Mouse (Mus musculus) naive thymus-derived CD4-positive, alpha-beta T cell, adult 2 months (primary cell): ENCODE measurements around the gene Cacnb4.

Experiments
- DNase-seq: peaks from one replicate; pipeline ENCODE4 v3.0.0-alpha.2; 2011; ENCODE audit warnings: low read depth

The Cacnb4 gene

GRCm38 (mm10) chr2:52603935-52604650 is 72.5 kb downstream of the Cacnb4 start:
- DNase-seq: no peak

- DNase-seq: no peak
These were observed 73.2 kb downstream of the Cacnb4 start for GRCm38 (mm10) chr2:52603421-52603820.

GRCm38 (mm10) chr2:52602921-52603320 is 73.7 kb downstream of the Cacnb4 start:
- DNase-seq: no peak

GRCm38 (mm10) chr2:52602228-52602627 is 74.4 kb downstream of the Cacnb4 start:
- DNase-seq: no peak

DNA sequence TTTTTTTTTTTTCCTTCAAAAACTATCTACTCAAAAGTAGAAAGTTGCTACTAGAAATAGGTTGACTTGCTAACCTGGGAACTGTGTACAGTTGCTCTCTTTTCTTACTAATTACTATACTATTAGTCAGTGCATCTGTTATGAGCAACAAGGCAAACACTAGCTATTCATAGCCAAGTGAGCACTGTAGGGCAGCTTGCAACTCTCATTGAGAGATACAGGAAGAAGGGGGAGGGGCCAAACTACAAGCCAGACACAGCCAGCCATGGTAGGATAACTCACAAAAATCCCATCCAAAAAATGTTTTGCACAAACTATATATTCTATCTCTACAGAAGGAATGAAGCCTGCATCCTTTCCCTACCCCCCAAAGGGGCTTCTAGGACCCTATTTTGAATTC is 79.1 kb downstream of the Cacnb4 start:
- DNase-seq: no peak

GRCm38 (mm10) chr2:52593814-52594213 is 82.8 kb downstream of the Cacnb4 start:
- no peak for DNase-seq

DNA sequence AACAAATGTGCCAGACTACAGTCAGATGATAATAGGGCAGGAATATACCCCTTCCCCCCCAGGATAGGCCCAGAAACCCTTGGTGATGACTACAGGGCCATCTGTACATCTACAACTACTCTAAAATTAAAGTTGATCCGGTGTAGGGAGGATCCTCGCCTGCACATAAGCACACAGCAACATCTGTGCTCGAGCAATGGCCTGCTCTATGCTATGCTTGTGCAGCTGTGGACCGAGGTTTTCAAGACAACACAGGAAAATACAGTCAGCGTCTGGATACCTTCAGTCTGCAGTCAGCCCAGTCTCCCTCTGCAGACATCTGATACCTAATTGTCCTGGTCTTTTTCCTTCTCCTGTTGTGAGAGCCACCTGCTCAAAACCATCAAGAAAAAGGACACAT is 83.4 kb downstream of the Cacnb4 start:
- no peak for DNase-seq

DNA sequence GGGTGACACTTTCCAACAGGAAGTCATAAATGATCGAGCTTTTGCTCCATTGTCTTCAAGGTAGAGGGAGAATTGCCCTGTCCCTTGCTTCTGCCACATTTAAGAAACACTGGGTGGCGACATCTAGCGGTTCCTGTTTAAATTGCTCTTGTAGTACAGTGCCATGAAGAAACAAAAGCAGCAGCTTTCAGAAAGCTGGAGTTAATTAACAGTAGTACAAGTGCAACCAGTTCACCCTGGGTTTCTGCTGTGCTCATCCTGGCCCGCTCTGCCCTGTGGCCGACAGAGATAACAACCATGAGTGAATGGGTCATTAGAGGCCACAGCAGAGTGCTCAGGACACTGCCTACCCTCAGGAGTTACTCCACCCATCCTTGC is 85.7 kb downstream of the Cacnb4 start:
- peak; percentile 86 for DNase-seq

- no peak for DNase-seq
These were observed 86.2 kb downstream of the Cacnb4 start for GRCm38 (mm10) chr2:52590340-52590969.

DNA sequence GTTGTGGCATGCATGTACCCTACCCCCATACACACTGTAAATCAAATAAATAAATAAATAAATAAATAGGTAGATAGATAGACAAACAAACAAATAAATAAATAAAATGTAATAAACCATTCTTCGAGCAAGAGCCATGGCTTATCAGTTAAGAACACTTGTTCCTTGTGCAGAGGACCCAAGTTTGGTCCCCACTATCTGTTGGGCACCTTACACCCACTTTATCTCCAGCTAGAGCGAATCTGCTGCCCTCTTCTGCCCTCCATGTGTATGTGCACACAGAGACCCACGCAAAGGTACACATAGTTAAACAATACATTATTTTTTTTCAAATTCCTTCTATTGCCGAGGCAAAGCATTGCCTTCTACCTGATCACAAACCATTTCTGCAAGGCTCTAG is 87.1 kb downstream of the Cacnb4 start:
- no peak for DNase-seq

DNA sequence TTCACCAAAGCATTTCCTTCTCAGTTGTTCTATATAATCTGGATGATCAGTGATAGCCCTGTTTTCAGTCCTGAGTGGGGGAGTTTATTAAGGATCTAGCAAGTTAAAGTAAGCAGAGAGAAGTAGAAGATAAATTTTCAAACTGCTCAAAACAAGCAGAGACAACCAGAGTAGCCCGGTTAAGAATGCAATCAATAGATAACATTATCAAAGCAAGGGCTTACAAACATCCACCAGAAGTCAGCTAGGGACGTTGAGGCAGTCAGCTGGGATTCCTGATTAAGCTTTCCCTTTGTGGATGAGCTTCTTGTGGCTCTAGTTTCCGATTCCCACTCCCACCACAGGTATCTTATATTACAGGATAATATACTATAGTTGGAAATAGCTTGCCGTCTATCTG is 91.2 kb downstream of the Cacnb4 start:
- no peak for DNase-seq

- no peak for DNase-seq
These were observed 95.4 kb downstream of the Cacnb4 start for GRCm38 (mm10) chr2:52581132-52581781.

DNA sequence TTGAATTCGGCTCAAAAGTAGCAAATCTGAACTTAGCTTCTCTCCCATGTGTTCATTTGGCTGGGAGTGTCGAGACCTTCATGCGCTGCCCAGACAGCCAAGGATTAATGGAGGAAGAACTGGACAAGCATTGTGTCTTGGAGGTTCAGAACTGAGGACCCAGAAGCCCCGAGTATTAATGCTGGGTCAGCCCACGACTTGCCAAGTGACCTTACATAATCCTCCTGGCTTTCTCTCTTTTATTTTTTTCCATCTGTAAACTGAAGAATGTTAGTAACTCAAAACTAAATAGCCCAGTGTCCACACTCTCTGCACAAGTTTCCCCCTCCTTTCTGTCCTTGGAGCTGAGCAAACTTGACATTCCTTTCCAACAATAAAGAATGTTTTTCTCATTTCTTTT is 95.9 kb downstream of the Cacnb4 start:
- DNase-seq: no peak

- no peak for DNase-seq
These were observed 97.8 kb downstream of the Cacnb4 start for GRCm38 (mm10) chr2:52578846-52579245.

GRCm38 (mm10) chr2:52577700-52578099 is 98.9 kb downstream of the Cacnb4 start:
- DNase-seq: no peak

- DNase-seq: no peak
These were observed 100.1 kb downstream of the Cacnb4 start for GRCm38 (mm10) chr2:52576546-52576945.

DNA sequence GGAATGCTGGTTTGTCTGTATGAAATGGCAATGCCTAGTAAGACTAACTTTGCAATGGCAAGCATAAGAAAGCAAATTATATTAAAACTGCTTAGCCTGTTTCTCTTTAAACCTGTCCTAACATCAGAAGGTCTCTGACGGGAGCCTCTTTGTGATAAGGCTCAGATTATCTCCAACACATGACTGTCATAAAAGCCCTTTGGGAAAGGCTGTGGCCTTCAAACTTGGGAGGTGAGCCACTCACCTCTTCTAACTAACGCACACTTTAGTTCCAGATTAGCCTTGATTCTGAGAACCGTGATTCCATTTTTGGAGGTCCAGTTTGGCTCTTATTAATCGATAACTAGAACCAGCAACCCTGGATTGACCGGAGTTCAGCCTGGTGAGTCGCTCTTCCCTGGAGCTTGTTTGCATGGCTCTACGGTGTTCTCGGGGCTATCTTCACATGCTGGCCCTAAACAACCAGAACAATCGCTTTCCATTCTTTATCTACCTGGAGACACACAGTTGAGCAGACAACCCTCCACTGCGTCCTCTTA is 100.9 kb downstream of the Cacnb4 start:
- DNase-seq: no peak

DNA sequence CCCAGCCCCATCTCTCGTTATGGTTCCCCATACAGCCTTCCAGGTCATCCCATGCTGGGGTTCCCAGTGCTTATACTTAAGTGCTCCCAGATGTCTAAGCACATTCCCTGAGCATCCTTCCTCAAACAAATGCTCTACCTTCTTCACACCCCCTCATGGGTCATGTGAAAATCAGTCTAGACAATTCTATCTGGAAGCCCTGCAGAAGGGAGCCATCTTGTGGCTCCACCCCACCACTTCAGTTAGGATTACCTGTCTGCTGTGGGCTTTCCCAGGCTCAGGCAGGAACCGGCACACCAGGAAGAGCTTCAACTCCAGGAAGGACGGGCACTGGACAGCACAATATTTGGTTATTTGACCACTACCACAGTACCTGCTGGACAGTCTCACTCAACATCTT is 101.7 kb downstream of the Cacnb4 start:
- DNase-seq: no peak

DNA sequence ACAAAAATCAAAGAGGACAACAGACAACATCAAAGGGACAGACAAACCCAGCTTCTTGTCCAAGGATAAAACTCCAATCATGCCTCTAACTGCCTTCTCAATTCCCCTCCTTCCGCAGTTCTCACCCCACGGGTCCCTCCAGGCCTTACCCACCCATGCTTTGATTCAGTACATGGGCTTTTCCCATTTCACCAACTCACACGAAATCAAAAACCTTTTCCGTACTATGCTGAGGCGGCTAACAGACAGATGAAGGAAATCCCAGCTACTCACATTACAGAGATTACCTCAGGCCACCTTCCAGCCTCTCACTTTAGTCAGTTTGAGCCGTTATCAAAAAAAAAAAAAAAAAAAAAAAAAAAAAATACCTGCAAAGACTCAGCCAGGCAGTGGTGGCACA is 104.4 kb downstream of the Cacnb4 start:
- DNase-seq: peak; percentile 36

DNA sequence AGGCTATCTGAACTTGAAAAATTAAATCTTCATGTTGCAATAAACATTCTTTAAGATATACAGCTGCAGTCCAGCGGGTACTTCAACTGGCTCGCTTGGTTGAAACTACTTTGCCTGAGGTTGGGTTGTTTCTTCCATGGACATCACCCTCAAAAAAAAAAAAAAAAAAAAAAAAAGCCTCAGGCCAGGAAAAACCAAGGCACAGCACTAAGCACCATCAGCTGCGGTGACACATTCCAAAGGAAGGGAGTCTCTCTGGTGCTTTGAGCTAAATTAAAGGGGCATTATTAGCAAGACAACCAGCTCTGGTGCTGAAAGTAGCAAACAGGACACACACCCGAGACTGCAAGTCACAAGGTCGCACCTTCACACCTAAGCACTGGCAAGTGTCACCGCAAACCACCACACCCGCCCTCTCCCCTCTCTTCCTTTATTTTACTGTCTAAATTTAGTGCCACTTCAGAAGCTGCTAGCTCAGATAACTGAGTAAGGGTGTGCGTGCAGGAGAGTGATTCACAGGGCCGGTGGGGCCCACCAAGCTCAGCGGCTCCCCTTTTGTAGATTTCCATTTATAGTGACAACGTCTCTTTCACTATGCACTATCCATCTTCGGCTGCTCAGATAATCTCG is 105.2 kb downstream of the Cacnb4 start:
- peak; percentile 69 for DNase-seq

GRCm38 (mm10) chr2:52570781-52571180 is 105.8 kb downstream of the Cacnb4 start:
- peak; percentile 41 for DNase-seq

DNA sequence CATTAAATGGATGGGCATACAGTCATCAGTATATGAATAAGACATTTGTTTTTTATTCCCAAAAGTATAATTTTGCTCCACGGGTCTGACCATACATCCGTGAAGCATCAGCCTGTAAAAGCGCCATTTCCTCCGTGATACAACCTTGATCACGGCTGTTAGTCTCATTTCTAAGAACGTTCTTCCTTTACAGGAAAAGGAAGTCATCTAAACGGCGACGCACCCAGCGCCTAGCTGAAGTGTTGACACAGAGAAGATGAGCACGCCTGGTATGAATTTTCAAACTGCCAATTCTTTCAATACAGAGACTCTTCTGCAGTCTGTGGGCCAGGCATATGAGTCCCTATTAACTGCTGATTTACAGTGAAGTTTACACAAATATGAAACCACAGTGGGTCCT is 106.5 kb downstream of the Cacnb4 start:
- peak; percentile 66 for DNase-seq

DNA sequence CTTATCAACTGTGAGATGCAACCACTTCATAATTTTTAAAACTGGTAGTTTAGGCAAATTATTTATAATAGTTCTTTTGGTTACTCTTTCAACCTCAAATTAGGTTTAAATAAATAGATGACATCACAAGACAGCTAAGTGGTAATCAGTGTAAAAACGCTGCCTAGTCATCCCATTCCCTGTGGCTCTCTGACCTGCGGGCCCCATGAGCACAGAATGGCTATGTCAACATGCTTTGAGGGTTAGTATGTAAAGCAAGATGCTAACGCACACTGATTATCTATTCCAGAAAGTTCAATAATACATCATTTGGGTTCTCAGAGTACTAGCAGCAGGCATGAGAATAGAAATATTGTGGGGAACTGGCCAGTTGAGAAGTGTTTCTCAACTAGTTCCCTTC is 108.5 kb downstream of the Cacnb4 start:
- DNase-seq: no peak
